Mouse (Mus musculus): ENCODE results near the gene 1700029H14Rik. TPM values are rescaled to one million over a fixed set of nuclear protein-coding genes. Genes with fewer than 3 reads are reported as not detected.
A peak's percentile ranks its signal among the peaks of the same experiment; 100 is the strongest.

Gene 1700029H14Rik
- not detected in 2 replicates for polyA plus RNA-seq (2015; fragmentation: Nextera tagmentation; extraction: Ambion mirVana)

- H3K9me3 ChIP-seq, result no peaks in the 10 kb centered on the region
- 39% methylated on average over 13 of the region's 13 CpGs for WGBS
- H3K4me2 ChIP-seq, result no peak within 1 kb of the TSS
- H3K27me3 ChIP-seq, result no peaks in the 10 kb centered on the region
- peaks cover 7% of the 10 kb centered on the region; the same call in 1 of the 2 replicates for H3K36me3 ChIP-seq
- H3K4me1 ChIP-seq, result peaks cover 3% of the 10 kb centered on the region; the same call in 1 of the 2 replicates
- H3K4me3 ChIP-seq, result no peak within 1 kb of the TSS
- no peak within 1 kb of the TSS for H3K27ac ChIP-seq
- 0 out of 2 replicates have a peak, but pooled peaks have one; percentile 61 for ATAC-seq (ENCODE audit: insufficient number of reproducible peaks, low FRiP score, low TSS enrichment, low read depth)
- H3K9ac ChIP-seq, result no peak within 1 kb of the TSS
Measured at GRCm38 (mm10) chr8:13562118-13562517, at the start of gene 1700029H14Rik. Gene 1700029H14Rik (minus strand): TSS chr8:13562461.

GRCm38 (mm10) chr8:13611702-13612101, 49.4 kb upstream of the 1700029H14Rik start:
- no peak for ATAC-seq (ENCODE audit: insufficient number of reproducible peaks, low FRiP score, low TSS enrichment, low read depth)
- no peak overlapping the region for H3K4me3 ChIP-seq
- no peaks in the 10 kb centered on the region for H3K9me3 ChIP-seq
- no peak overlapping the region for H3K4me2 ChIP-seq
- 89% methylated on average over 12 of the region's 12 CpGs for whole genome bisulfite sequencing
- peaks cover 11% of the 10 kb centered on the region for H3K4me1 ChIP-seq
- no peaks in the 10 kb centered on the region for H3K27me3 ChIP-seq
- H3K27ac ChIP-seq, result no peak overlapping the region
- H3K36me3 ChIP-seq, result peaks cover 14% of the 10 kb centered on the region
- no peak overlapping the region for H3K9ac ChIP-seq

- no peaks in the 10 kb centered on the region for H3K27me3 ChIP-seq
- H3K4me2 ChIP-seq, result no peak overlapping the region
- WGBS, result 91% methylated on average over 5 of the region's 5 CpGs
- no peak overlapping the region for H3K4me3 ChIP-seq
- no peaks in the 10 kb centered on the region for H3K9me3 ChIP-seq
- no peak for ATAC-seq (ENCODE audit: insufficient number of reproducible peaks, low FRiP score, low TSS enrichment, low read depth)
- H3K27ac ChIP-seq, result no peak overlapping the region
- H3K9ac ChIP-seq, result no peak overlapping the region
- H3K36me3 ChIP-seq, result peaks cover 14% of the 10 kb centered on the region
- H3K4me1 ChIP-seq, result peaks cover 8% of the 10 kb centered on the region
Measured at GRCm38 (mm10) chr8:13609971-13610370, 47.7 kb upstream of the 1700029H14Rik start.

- no peak for ATAC-seq (ENCODE audit: insufficient number of reproducible peaks, low FRiP score, low TSS enrichment, low read depth)
- no peaks in the 10 kb centered on the region for H3K9me3 ChIP-seq
- no peak overlapping the region for H3K4me2 ChIP-seq
- H3K27me3 ChIP-seq, result no peaks in the 10 kb centered on the region
- no peak overlapping the region for H3K4me3 ChIP-seq
- H3K4me1 ChIP-seq, result 0 out of 2 replicates have a peak, but pooled peaks cover 3% of the 10 kb centered on the region
- H3K36me3 ChIP-seq, result peaks cover 13% of the 10 kb centered on the region
- 89% methylated on average over 6 of the region's 6 CpGs for WGBS
- no peak overlapping the region for H3K27ac ChIP-seq
- no peak overlapping the region for H3K9ac ChIP-seq
Measured at GRCm38 (mm10) chr8:13608946-13609345, 46.7 kb upstream of the 1700029H14Rik start.

- H3K9ac ChIP-seq, result no peak overlapping the region
- H3K9me3 ChIP-seq, result no peaks in the 10 kb centered on the region
- no peaks in the 10 kb centered on the region; the same call in none of the 2 replicates for H3K36me3 ChIP-seq
- H3K27me3 ChIP-seq, result no peaks in the 10 kb centered on the region
- ATAC-seq (ENCODE audit: insufficient number of reproducible peaks, low FRiP score, low TSS enrichment, low read depth), result no peak
- no peak overlapping the region for H3K4me2 ChIP-seq
- H3K4me3 ChIP-seq, result no peak overlapping the region
- H3K27ac ChIP-seq, result no peak overlapping the region
- WGBS, result 66% methylated on average over 7 of the region's 7 CpGs
- 0 out of 2 replicates have a peak, but pooled peaks cover 3% of the 10 kb centered on the region for H3K4me1 ChIP-seq
Measured at GRCm38 (mm10) chr8:13605920-13606480, 43.7 kb upstream of the 1700029H14Rik start.

GRCm38 (mm10) chr8:13602621-13603020, 40.4 kb upstream of the 1700029H14Rik start:
- no peaks in the 10 kb centered on the region for H3K9me3 ChIP-seq
- no peak overlapping the region for H3K27ac ChIP-seq
- ATAC-seq (ENCODE audit: insufficient number of reproducible peaks, low FRiP score, low TSS enrichment, low read depth), result no peak
- H3K4me3 ChIP-seq, result no peak overlapping the region
- peaks cover 5% of the 10 kb centered on the region; the same call in 1 of the 2 replicates for H3K4me1 ChIP-seq
- H3K4me2 ChIP-seq, result no peak overlapping the region
- H3K36me3 ChIP-seq, result no peaks in the 10 kb centered on the region; the same call in none of the 2 replicates
- no peak overlapping the region for H3K9ac ChIP-seq
- no peaks in the 10 kb centered on the region for H3K27me3 ChIP-seq
- WGBS, result 65% methylated on average over 8 of the region's 8 CpGs

GRCm38 (mm10) chr8:13601166-13601565, 38.9 kb upstream of the 1700029H14Rik start:
- Histone ChIP-seq H3K4me1 (peaks cover 3% of the 10 kb centered on the region; the same call in 1 of the 2 replicates), H3K27me3 (no peaks in the 10 kb centered on the region), H3K9ac (no peak overlapping the region), H3K4me3 (no peak overlapping the region), H3K4me2 (no peak overlapping the region), H3K27ac (no peak overlapping the region), H3K9me3 (no peaks in the 10 kb centered on the region), H3K36me3 (peaks cover 8% of the 10 kb centered on the region)
- ATAC-seq (ENCODE audit: insufficient number of reproducible peaks, low FRiP score, low TSS enrichment, low read depth), result no peak
- 79% methylated on average over 11 of the region's 11 CpGs for WGBS

- no peaks in the 10 kb centered on the region for H3K27me3 ChIP-seq
- no peak for ATAC-seq (ENCODE audit: insufficient number of reproducible peaks, low FRiP score, low TSS enrichment, low read depth)
- no peak overlapping the region for H3K4me3 ChIP-seq
- no peak overlapping the region for H3K4me2 ChIP-seq
- peaks cover 2% of the 10 kb centered on the region; the same call in 1 of the 2 replicates for H3K4me1 ChIP-seq
- no peak overlapping the region for H3K9ac ChIP-seq
- no peaks in the 10 kb centered on the region for H3K9me3 ChIP-seq
- H3K27ac ChIP-seq, result no peak overlapping the region
- H3K36me3 ChIP-seq, result peaks cover 12% of the 10 kb centered on the region
- 81% methylated on average over 10 of the region's 10 CpGs for WGBS
Measured at GRCm38 (mm10) chr8:13600716-13601115, 38.5 kb upstream of the 1700029H14Rik start.

- no peaks in the 10 kb centered on the region for H3K27me3 ChIP-seq
- no peak overlapping the region for H3K4me2 ChIP-seq
- H3K4me1 ChIP-seq, result peaks cover 2% of the 10 kb centered on the region; the same call in 1 of the 2 replicates
- ATAC-seq (ENCODE audit: insufficient number of reproducible peaks, low FRiP score, low TSS enrichment, low read depth), result no peak
- H3K4me3 ChIP-seq, result no peak overlapping the region
- H3K36me3 ChIP-seq, result peaks cover 12% of the 10 kb centered on the region
- WGBS, result 72% methylated on average over 7 of the region's 7 CpGs
- H3K9ac ChIP-seq, result no peak overlapping the region
- no peaks in the 10 kb centered on the region for H3K9me3 ChIP-seq
- no peak overlapping the region for H3K27ac ChIP-seq
Measured at GRCm38 (mm10) chr8:13600204-13600603, 37.9 kb upstream of the 1700029H14Rik start.

- H3K27ac ChIP-seq, result no peak overlapping the region
- peaks cover 12% of the 10 kb centered on the region for H3K36me3 ChIP-seq
- WGBS, result 81% methylated on average over 6 of the region's 6 CpGs
- H3K4me1 ChIP-seq, result peaks cover 4% of the 10 kb centered on the region; the same call in 1 of the 2 replicates
- no peak overlapping the region for H3K4me2 ChIP-seq
- H3K27me3 ChIP-seq, result no peaks in the 10 kb centered on the region
- ATAC-seq (ENCODE audit: insufficient number of reproducible peaks, low FRiP score, low TSS enrichment, low read depth), result no peak
- no peaks in the 10 kb centered on the region for H3K9me3 ChIP-seq
- no peak overlapping the region for H3K9ac ChIP-seq
- no peak overlapping the region for H3K4me3 ChIP-seq
Measured at GRCm38 (mm10) chr8:13597777-13598176, 35.5 kb upstream of the 1700029H14Rik start.

- Histone ChIP-seq H3K36me3 (peaks cover 15% of the 10 kb centered on the region), H3K4me2 (no peak overlapping the region), H3K27ac (no peak overlapping the region), H3K4me1 (peaks cover 4% of the 10 kb centered on the region; the same call in 1 of the 2 replicates), H3K9ac (no peak overlapping the region), H3K27me3 (no peaks in the 10 kb centered on the region), H3K4me3 (no peak overlapping the region), H3K9me3 (no peaks in the 10 kb centered on the region)
- ATAC-seq (ENCODE audit: insufficient number of reproducible peaks, low FRiP score, low TSS enrichment, low read depth), result no peak
- 87% methylated on average over 6 of the region's 6 CpGs for WGBS
Measured at GRCm38 (mm10) chr8:13595861-13596260, 33.6 kb upstream of the 1700029H14Rik start.

- Histone ChIP-seq H3K36me3 (peaks cover 15% of the 10 kb centered on the region), H3K9ac (no peak overlapping the region), H3K27me3 (no peaks in the 10 kb centered on the region), H3K9me3 (no peaks in the 10 kb centered on the region), H3K4me2 (no peak overlapping the region), H3K27ac (peak overlapping the region; percentile 24; the same call in 1 of the 2 replicates), H3K4me3 (no peak overlapping the region), H3K4me1 (0 out of 2 replicates have a peak, but pooled peaks cover 2% of the 10 kb centered on the region)
- ATAC-seq (ENCODE audit: insufficient number of reproducible peaks, low FRiP score, low TSS enrichment, low read depth), result peak; percentile 17; the same call in 1 of the 2 replicates
- WGBS, result 70% methylated on average over 11 of the region's 11 CpGs
Measured at GRCm38 (mm10) chr8:13594884-13595323, 32.6 kb upstream of the 1700029H14Rik start.

Data from limb, embryonic 15.5 days (tissue).